Mouse (Mus musculus) layer of hippocampus, adult 9-10 months (tissue): ENCODE results near the gene Plk3.

ENCODE experiments used
- DNase-seq: peaks from one replicate; pipeline ENCODE4 v3.0.0; 2022; ENCODE audit warnings: low spot score

Plk3 gene

GRCm38 (mm10) chr4:117138295-117139216 lies 4.8 kb upstream of the Plk3 start:
- DNase-seq = no peak

GRCm38 (mm10) chr4:117136034-117136433 lies 2.3 kb upstream of the Plk3 start:
- no peak for DNase-seq

GRCm38 (mm10) chr4:117134601-117134995 lies 835 bp upstream of the Plk3 start:
- no peak for DNase-seq

GRCm38 (mm10) chr4:117133366-117133796 lies 382 bp downstream of the Plk3 start:
- no peak for DNase-seq

- DNase-seq = no peak
Measured at GRCm38 (mm10) chr4:117132794-117133143, 994 bp downstream of the Plk3 start.

- no peak for DNase-seq
Measured at GRCm38 (mm10) chr4:117131890-117132793, 1.6 kb downstream of the Plk3 start.

GRCm38 (mm10) chr4:117131198-117131597 lies 2.6 kb downstream of the Plk3 start:
- DNase-seq = no peak

GRCm38 (mm10) chr4:117130790-117131189 lies 3.0 kb downstream of the Plk3 start:
- DNase-seq = no peak

GRCm38 (mm10) chr4:117127991-117128686 lies 5.6 kb downstream of the Plk3 start:
- no peak for DNase-seq

GRCm38 (mm10) chr4:117126675-117127290 lies 7.0 kb downstream of the Plk3 start, which contains the start of gene Tctex1d4:
Gene Tctex1d4 (plus strand): TSS chr4:117126794.
- DNase-seq = no peak

- no peak for DNase-seq
Measured at GRCm38 (mm10) chr4:117125910-117126674, 7.7 kb downstream of the Plk3 start.

- DNase-seq = no peak
Measured at GRCm38 (mm10) chr4:117125348-117125909, 8.3 kb downstream of the Plk3 start, which contains the start of gene Btbd19. Gene Btbd19 (minus strand): TSS chr4:117125725.

- DNase-seq = no peak
Measured at GRCm38 (mm10) chr4:117124518-117125347, 9.0 kb downstream of the Plk3 start.

- DNase-seq = no peak
Measured at GRCm38 (mm10) chr4:117124218-117124517, 9.6 kb downstream of the Plk3 start.

- DNase-seq = no peak
Measured at GRCm38 (mm10) chr4:117123546-117124217, 10.1 kb downstream of the Plk3 start.

- no peak for DNase-seq
Measured at GRCm38 (mm10) chr4:117122209-117122608, 11.6 kb downstream of the Plk3 start.

- peak; percentile 95 for DNase-seq
Measured at GRCm38 (mm10) chr4:117120445-117121414, 13.0 kb downstream of the Plk3 start.

GRCm38 (mm10) chr4:117120052-117120444 lies 13.7 kb downstream of the Plk3 start:
- DNase-seq = no peak
